Mouse (Mus musculus) heart, embryonic 14.5 days (tissue): ENCODE measurements around the gene Nme6. TPM values are rescaled to one million over a fixed set of nuclear protein-coding genes. Genes with fewer than 3 reads are reported as not detected.
"Not testable (repeated sequence)": the region's sequence is repeated elsewhere in the genome, so short reads cannot be mapped to it uniquely, and the experiment has no call there.

Source experiments
- ATAC-seq: fragments of 200-750 bp; cut with Nextera tagmentation; 2 replicates; pipeline ENCODE4 v1.8.0; 2017; ENCODE audit warnings: low read depth, moderate TSS enrichment; ENCODE audit not compliant: insufficient number of reproducible peaks, insufficient read depth, low FRiP score
- H3K27ac ChIP-seq, 2 experiments: fragments of 200-500 bp in 1 of 2; fragments of 300-500 bp in 1 of 2; sonication (generic) in 1 of 2; replicated peaks in 1 of 2; 2 replicates each; pipeline ENCODE4 v1.5.1; 2012 to 2014; ENCODE audit warnings: low read depth in 2 of 2, low read length in 2 of 2, control low read depth in 1 of 2, mild to moderate bottlenecking in 1 of 2, mixed read lengths in 1 of 2; ENCODE audit not compliant: control insufficient read depth in 1 of 2, insufficient read depth in 1 of 2
- H3K27me3 ChIP-seq: fragments of 300-500 bp; sonication (generic); 2 replicates; pipeline ENCODE4 v1.6.1; 2014; ENCODE audit warnings: mild to moderate bottlenecking, low read length, control low read depth; ENCODE audit not compliant: control insufficient read depth, insufficient read depth
- H3K36me3 ChIP-seq: fragments of 300-500 bp; sonication (generic); 2 replicates; pipeline ENCODE4 v1.6.1; 2014; ENCODE audit warnings: mild to moderate bottlenecking, control low read depth, low read length, mixed read lengths; ENCODE audit not compliant: control insufficient read depth, insufficient read depth
- H3K4me1 ChIP-seq, 2 experiments: fragments of 200-500 bp in 1 of 2; fragments of 300-500 bp in 1 of 2; sonication (generic) in 1 of 2; 2 replicates each; pipeline ENCODE4 v1.6.1; 2012 to 2014; ENCODE audit warnings: low read length in 2 of 2, control low read depth in 1 of 2, mixed read lengths in 1 of 2; ENCODE audit not compliant: control insufficient read depth in 2 of 2, insufficient read depth in 2 of 2
- H3K4me2 ChIP-seq: fragments of 300-500 bp; sonication (generic); 2 replicates; pipeline ENCODE4 v1.6.1; 2014; ENCODE audit warnings: mild to moderate bottlenecking, low read length
- H3K4me3 ChIP-seq, 2 experiments: fragments of 200-500 bp in 1 of 2; fragments of 300-500 bp in 1 of 2; sonication (generic) in 1 of 2; 2 replicates each; pipeline ENCODE4 v1.5.1; 2012 to 2014; ENCODE audit warnings: low read length in 2 of 2, mild to moderate bottlenecking in 2 of 2, control low read depth in 1 of 2, low read depth in 1 of 2, moderate library complexity in 1 of 2; ENCODE audit not compliant: control insufficient read depth in 1 of 2, insufficient read depth in 1 of 2
- H3K9ac ChIP-seq: fragments of 300-500 bp; sonication (generic); 2 replicates; pipeline ENCODE4 v1.6.1; 2014; ENCODE audit warnings: mild to moderate bottlenecking, low read length
- H3K9me3 ChIP-seq: fragments of 300-500 bp; sonication (generic); 2 replicates; pipeline ENCODE4 v1.6.1; 2016; ENCODE audit warnings: low read length, control low read depth; ENCODE audit not compliant: control insufficient read depth
- WGBS: fragments of 180-500 bp; shearing (Covaris S2); extraction: QIAGEN DNeasy Blood & Tissue Kit; methylation state at CpG from one replicate; pipeline ENCODE4 v1.1.7; 2014; 5-methylcytosine and 5-hydroxymethylcytosine counted together
- polyA plus RNA-seq: library from polyadenylated mRNA; unstranded; fragments of >200 nt; fragmentation: Nextera tagmentation; extraction: Ambion mirVana; gene quantifications from 2 replicates; pipeline ENCODE4 v1.2.1, GENCODE M21; 2014

Nme6 gene
- polyA plus RNA-seq: 58.6 and 62.3 TPM in 2 replicates

DNA sequence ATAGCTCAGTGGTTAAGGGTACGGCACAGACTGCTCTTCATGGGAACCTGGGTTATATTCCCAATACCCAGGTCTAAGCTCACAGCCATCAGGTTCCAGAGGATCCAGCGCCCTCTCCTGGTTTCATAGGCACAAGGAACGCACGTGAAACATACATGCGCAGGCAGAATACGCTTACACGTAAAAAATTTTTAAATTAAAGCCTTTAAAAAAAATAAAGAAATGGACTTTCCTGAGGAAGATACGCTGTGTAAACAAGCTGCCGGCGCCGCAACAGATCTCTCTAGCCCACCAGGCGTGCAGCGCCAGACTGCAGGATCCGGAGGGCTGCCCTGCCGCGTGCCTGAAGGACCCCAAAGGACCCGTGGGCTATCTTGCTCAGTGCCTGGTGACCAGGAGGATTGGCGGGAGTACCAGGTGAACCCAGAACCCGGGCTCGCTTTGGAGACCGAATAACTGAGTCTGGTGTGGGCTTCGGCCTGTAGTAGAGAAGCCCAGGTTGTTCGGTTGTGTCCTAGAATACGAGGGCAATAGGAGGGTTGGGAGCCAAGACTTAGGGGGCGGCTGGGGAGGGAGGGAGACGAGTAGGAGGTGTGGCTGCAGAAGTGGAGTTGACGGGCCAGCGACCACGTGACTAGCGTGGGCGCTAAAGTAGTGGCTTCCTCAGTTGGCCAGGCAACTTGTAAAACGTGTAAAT, at the start of gene Nme6:
Nme6 (plus strand) TSS at position 359 of the 697 bp plus-strand sequence.
- peaks cover 4 to 8% of the 10 kb centered on the region in 2 experiments; a peak in 2 of 4 replicates for H3K4me1 ChIP-seq
- under 1% methylated on average over 32 of the region's 32 CpGs for WGBS
- H3K27me3 ChIP-seq: no peaks in the 10 kb centered on the region
- no peaks in the 10 kb centered on the region for H3K9me3 ChIP-seq
- H3K4me2 ChIP-seq: peak within 1 kb of the TSS; percentile 95
- ATAC-seq: peak; percentile 91
- peak within 1 kb of the TSS; percentile 62 to 79 for H3K4me3 ChIP-seq
- H3K27ac ChIP-seq: peak within 1 kb of the TSS; percentile 58 to 75
- H3K9ac ChIP-seq: peak within 1 kb of the TSS; percentile 80
- H3K36me3 ChIP-seq: peaks cover 18% of the 10 kb centered on the region

DNA sequence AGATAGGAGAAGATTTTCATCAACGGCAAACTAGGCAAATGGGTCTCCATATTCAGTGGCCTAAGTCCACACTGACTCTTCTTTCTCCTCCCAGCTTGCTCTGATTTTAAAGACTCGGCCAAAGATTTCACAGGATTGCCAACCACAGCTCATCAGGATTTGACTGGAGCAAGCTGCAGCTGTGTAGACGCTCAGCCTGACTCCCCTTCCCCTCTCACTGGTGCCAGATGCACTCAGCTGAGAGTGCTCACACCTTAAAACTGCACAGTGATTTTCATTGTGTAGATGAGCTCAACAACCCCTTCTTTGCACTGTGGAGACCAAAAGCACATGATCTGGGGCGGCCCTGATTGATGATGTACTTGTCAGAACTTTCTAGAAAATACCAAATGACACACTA, 42.0 kb upstream of the Nme6 start, which contains the start of gene Fbxw27:
Fbxw27 (minus strand) TSS at position 101 of the 400 bp plus-strand sequence.
- not testable (repeated sequence) for H3K9me3 ChIP-seq, H3K4me1 ChIP-seq, H3K27me3 ChIP-seq, H3K36me3 ChIP-seq, H3K4me2 ChIP-seq, H3K4me3 ChIP-seq, ATAC-seq, H3K27ac ChIP-seq, H3K9ac ChIP-seq
- WGBS: 72% methylated on average over 4 of the region's 4 CpGs

DNA sequence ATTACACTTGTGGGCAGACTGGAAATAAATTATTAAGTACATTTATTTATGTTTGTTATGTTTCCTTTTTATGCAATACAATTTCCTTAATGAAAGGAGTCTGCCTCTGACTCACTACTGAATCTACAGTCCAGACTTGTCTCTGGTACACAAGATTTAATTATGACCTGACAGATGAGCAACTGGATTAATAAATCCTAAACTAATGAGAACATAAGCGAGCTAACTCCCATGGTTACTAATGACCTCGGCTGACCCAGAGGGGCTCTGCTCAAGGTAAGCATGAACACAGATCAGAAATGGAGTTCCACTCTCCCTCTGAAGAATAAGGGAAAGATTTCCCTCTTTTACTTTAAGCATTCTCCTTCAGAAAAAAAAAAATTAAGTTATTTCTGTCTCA, 37.3 kb upstream of the Nme6 start:
- no peaks in the 10 kb centered on the region for H3K36me3 ChIP-seq
- H3K27ac ChIP-seq: no peak overlapping the region
- no peak overlapping the region for H3K4me3 ChIP-seq
- WGBS: 84% methylated on average over 2 of the region's 2 CpGs
- no peak for ATAC-seq
- no peaks in the 10 kb centered on the region for H3K9me3 ChIP-seq
- no peak overlapping the region for H3K9ac ChIP-seq
- H3K4me2 ChIP-seq: no peak overlapping the region
- no peaks in the 10 kb centered on the region for H3K27me3 ChIP-seq
- no peaks in the 10 kb centered on the region for H3K4me1 ChIP-seq

DNA sequence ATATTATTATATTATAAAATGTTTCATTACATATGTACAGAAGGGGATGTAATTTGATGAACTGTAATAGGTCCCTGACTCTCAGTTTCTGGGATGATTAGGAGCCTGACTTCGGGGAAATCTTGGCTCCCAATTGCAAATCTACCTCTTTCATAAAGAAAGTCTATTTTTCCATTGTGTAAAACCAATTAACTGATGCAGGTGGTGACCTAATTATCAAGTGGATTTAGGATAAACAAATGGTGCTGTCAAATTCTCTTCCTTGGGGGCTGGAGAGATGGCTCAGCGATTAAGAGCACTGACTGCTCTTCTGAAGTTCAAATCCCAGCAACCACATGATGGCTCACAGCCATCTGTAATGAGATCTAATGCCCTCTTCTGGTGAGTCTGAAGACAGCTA, 36.7 kb upstream of the Nme6 start:
- Histone ChIP-seq H3K4me1 (no peaks in the 10 kb centered on the region), H3K27ac (no peak overlapping the region), H3K4me2 (no peak overlapping the region), H3K4me3 (no peak overlapping the region), H3K9ac (no peak overlapping the region), H3K9me3 (no peaks in the 10 kb centered on the region), H3K27me3 (no peaks in the 10 kb centered on the region), H3K36me3 (no peaks in the 10 kb centered on the region)
- no peak for ATAC-seq
- 70% methylated on average over 2 of the region's 2 CpGs for WGBS

DNA sequence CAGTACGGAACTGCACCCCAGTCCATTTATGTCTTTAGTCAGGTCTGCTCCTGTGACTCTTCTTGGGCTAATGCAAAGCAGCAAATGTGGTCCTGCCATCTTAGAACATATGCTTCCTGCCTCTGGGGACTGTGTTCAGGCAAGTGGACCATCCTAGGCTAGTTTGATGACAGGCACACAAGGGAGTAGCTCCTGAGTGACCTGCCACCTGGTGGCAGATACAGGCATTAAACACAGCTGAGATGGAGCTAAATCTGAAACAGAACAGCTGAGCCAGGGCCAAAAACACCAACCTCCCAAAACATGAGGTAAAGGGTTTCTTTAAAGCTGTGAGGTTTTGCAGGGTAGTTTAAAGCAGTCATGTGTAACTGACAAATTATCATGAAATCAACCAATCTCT, 34.5 kb upstream of the Nme6 start:
- ATAC-seq: no peak
- Histone ChIP-seq H3K27ac (no peak overlapping the region), H3K9me3 (no peaks in the 10 kb centered on the region), H3K4me3 (no peak overlapping the region), H3K27me3 (no peaks in the 10 kb centered on the region), H3K9ac (no peak overlapping the region), H3K36me3 (no peaks in the 10 kb centered on the region), H3K4me1 (no peaks in the 10 kb centered on the region), H3K4me2 (no peak overlapping the region)
- WGBS: 82% methylated on average over 1 of the region's 1 CpGs

DNA sequence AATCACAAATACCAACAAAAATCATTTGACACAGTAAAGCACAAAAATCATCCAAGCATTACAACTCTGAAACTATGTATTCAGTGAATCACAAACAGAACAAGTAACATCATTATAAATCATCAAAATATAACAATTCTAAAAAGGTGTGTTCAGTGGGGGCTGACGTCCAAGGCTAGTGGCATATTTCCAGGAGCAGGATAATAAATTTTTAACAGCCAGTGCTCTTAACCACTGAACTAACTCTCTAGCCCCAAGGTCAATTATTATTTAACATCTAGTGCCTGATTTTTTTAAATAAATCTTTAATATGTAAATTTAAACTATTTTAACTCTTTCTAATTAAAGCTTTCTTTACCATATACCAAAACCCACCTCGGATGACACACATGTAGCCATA, 27.0 kb upstream of the Nme6 start:
- not testable (repeated sequence) for H3K9me3 ChIP-seq, H3K36me3 ChIP-seq, H3K4me2 ChIP-seq, H3K27me3 ChIP-seq, H3K27ac ChIP-seq, H3K4me3 ChIP-seq, ATAC-seq, H3K9ac ChIP-seq, H3K4me1 ChIP-seq
- WGBS: 72% methylated on average over 2 of the region's 2 CpGs

DNA sequence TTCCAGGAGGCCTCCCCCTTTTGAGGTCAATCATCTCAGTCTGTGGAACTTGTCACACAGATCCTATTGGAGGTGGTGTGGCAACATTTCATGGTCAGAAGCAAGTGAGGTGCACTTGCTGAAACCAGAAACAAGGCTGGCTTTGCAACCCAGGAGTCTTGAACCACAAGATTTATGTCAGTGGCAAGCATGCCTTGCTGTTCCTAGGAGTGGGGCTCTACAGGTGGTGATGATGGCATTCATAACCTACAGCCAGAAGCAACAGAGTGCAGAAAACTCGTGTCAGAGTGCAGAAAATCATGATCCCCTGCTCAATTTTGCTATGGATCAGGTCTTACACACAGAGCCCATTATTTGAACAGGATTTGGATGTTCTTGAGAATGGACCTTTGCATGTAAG, 26.3 kb upstream of the Nme6 start:
- whole genome bisulfite sequencing: 41% methylated on average over 1 of the region's 1 CpGs
- Histone ChIP-seq H3K4me3 (no peak overlapping the region), H3K4me2 (no peak overlapping the region), H3K4me1 (no peaks in the 10 kb centered on the region), H3K27ac (no peak overlapping the region), H3K9ac (no peak overlapping the region), H3K27me3 (no peaks in the 10 kb centered on the region), H3K36me3 (no peaks in the 10 kb centered on the region), H3K9me3 (no peaks in the 10 kb centered on the region)
- ATAC-seq: no peak
